Mouse (Mus musculus) G1E-ER4 (cell line): Measurements from ENCODE around the gene Arhgap40. TPM values are rescaled to one million over a fixed set of nuclear protein-coding genes. Genes with fewer than 3 reads are reported as not detected.

Experiments
- GATA1 ChIP-seq: IDR thresholded peaks from one replicate; pipeline ENCODE4 v1.8.0; 2012; ENCODE audit warnings: low read length, inconsistent platforms
- polyA plus RNA-seq: library from polyadenylated mRNA; stranded (reverse); fragments of >175 nt; gene quantifications from 2 replicates; pipeline ENCODE4 v1.2.3, GENCODE M21; 2012

The Arhgap40 gene
- polyA plus RNA-seq: not detected in 2 replicates

DNA sequence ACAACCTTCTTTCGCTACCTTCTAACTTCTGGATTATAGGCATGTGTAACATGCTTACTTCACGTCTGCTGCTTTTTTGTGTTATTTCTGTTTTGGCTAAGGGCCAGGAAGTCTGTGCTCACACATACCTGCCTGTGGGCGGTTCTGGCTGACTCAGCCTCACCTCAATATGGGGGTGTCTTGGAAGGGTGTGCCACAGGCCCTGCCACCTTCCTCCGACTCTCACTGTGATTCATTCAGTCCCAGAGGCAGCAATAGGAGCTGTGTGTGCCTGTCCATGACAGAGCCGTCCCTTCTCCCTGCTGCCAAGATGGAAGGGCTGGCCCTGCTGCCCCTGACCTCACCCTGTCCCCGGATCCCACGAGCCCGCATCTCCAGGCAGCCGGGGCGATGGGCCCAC lies at the start of gene Arhgap40:
Arhgap40 (plus strand) TSS at position 269 of the 400 bp plus-strand sequence.
- TF ChIP-seq GATA1: no peak

DNA sequence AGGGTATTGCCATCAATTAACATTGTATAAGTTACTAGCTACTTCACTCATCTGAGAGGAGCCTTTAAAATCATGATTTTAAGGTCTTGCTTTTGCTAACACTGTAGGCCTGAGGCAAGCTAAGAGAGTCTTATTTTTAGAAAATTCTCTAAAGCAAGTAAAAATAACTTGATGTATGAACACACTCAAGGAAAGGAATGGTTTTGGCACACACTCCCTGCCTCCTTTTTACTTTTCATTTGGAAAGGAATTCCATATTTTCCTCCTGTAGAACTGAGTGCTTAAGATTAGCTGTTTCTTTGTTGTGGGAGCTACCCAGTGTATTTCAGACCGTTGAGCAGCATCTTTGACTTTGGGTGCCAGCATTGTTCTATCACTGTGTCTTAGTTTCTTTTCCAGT lies 38.4 kb upstream of the Arhgap40 start:
- TF ChIP-seq GATA1: no peak

DNA sequence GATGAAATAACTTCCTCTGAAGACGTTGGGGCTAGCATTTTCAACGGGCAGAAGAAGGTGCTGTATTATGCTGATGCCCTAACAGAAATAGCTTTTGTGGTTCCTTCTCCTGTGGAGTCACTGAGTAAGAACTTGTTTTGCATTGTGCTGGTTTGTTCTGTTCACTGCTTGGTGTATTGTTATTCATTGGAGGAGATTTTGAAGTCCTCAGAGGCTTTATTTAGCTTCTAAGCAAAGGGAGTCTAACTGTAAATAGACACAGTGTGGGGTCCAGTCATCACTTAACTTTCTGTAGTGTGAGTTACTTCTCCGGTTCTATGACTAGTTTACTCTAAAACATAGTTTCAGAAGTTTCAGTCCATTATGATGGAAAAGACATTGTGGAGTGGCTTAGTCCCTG lies 35.0 kb upstream of the Arhgap40 start:
- no peak for TF ChIP-seq GATA1

DNA sequence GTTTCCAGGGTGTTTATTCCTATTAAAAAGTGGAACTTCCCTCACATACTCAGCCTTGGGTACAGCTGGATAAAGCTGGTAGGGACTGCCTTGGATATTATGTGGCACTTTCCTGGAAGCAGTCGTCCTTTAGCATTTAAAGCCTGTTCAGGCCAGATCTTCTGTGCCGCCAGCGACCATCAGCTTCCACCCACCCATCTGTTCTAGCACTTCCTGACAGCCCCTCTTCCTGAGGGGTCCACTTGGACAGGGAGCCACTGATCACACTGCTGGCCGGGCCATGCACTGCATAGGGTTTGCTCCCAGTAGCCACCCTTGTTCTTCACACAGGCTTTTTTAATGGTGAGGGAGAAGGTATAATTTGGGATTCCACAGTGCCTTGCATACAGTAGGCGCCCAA lies 14.1 kb upstream of the Arhgap40 start:
- no peak for TF ChIP-seq GATA1

DNA sequence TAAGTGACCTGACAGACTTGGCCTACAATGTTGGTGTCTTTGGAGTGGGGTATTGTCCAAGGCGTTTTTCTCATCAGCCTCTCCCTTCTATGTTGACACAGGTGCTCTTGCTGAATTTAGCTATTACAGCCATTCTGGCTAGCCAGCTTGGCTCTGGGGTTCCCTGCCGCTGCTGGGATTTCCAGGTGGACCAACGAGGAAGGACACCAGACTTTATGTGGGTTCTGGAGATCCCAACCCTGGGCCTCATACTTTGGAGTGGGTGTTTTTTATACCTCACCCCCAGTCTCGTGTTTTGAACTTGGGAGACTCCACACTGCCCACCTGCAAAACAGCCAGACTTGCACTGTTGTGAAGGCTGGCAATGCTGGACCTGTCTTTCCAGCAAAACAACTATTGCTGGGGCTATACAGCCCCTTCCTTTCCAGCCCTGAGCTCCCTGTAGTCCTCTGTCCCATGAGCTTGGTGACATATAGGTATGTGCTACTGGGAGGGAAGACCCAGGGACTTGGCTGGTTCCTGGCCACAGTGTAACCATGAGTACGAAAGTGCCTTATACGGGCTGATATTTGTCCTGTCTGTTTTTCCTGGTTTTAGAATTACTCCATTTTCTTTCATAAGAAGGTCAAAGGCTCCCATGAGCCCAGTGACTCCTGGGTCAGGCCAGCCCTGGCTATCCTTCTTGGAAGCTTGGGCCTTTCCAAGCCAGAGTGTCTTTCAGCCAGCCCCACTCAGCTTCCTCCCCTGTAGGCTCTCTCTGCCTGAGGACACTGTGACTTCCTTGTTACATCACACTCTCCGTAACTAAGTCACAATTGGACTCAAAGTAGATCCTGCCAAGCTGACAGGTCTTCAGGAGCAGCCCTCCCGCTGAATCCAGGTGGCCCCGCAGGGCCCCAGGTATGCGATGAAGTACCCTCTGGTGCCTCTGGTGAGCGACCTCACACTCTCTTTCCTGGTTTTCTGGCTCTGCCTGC lies 10.5 kb upstream of the Arhgap40 start, which contains the start of gene Adig:
Adig (plus strand) TSS at position 777 of the 977 bp plus-strand sequence.
- TF ChIP-seq GATA1: no peak

DNA sequence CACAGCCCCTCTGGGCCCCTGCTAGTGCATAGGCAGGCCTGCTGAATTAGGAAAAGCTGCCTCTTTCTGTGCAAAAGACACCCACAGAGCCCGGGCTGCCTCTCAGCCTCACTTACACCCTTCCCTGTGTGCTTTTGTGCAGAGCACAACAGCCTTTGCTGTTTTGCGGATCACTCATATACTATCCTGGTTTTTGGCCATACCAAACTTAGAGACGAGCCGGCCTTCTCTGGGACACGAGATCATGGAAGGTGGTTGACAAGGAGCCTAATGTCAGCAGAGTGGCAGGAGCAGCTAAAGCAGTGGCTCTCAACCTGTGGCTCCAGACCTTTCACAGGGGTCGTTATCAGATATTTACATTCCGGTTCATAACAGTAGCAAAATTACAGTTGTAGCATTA lies 9.4 kb upstream of the Arhgap40 start:
- TF ChIP-seq GATA1: no peak

DNA sequence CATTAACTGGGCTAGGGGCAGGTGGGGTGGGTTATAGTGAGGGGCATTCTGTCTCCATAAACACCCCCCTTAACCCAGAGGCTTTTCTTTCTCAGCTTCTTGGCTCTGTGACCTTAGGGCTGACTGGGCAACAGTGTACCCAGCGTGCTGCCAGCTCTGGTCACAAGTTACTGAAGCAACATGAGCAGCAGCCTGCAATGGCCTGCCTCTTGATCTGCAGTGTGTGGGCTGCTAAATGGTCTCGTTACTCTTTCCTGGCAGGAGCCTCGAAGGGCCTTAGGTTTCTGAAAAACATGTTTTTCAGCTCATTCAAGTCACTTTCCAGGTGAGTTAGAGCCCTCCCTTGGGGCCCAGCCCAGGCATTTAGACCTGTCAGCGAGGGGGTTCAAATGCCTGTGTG lies 8.9 kb upstream of the Arhgap40 start:
- TF ChIP-seq GATA1: no peak

DNA sequence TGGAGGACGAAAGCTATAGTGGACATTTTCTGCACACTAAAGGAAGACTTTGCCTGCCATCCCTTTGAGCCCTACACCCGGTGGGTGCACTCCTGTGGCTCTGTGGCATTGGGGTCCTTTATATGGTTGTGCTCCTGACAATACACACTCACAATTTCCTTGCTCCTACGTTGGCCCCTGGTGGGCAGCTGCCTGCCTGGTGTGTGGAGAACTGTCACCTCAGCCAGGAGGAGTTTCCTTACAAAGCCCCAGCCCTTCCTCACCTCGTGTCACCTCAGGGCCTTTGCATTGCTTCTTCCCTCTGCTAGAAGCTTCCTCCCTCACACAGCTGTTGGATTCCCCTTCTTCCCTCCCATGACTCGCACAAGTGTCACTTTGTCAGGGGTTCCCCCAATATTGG lies 6.1 kb upstream of the Arhgap40 start:
- no peak for TF ChIP-seq GATA1

DNA sequence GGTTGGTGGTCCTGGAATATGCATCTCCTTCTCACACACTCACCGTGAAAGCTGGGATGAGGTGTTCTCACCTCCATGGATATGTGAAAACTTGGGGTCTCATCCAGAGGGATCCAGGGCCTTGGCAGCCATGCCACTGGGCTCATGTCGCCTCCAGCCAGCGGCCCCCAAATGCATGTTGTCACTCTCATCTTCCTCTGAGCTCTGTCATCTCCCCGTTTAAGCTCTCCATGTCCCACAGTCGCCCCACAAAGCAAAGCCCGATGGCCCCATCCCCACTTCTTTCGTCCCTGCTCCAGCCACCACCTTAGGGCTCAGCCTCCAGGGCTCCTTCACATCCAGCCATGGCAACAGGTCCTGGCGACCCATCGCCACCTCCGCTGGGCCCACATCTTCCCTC lies 5.5 kb upstream of the Arhgap40 start:
- TF ChIP-seq GATA1: no peak

DNA sequence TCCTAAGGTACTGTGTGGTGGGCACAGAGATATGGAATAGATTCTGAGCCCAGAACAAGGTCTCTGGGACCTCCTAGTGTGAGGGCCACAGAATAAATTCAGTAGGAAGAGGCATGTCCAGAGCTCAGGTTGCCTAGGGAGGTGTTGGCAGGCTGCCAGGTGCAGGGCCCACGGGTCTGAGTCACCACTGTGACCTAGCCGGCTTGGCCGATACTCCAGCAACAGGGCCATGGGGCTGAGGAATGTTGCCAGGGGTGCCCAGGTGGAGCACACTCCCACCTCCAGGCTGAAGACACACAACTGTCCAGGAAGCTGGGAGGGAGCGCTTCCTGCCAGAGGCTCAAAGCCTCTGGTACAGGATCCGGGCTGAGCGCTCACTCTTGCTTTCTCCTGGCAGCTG lies 1.9 kb upstream of the Arhgap40 start:
- TF ChIP-seq GATA1: no peak

DNA sequence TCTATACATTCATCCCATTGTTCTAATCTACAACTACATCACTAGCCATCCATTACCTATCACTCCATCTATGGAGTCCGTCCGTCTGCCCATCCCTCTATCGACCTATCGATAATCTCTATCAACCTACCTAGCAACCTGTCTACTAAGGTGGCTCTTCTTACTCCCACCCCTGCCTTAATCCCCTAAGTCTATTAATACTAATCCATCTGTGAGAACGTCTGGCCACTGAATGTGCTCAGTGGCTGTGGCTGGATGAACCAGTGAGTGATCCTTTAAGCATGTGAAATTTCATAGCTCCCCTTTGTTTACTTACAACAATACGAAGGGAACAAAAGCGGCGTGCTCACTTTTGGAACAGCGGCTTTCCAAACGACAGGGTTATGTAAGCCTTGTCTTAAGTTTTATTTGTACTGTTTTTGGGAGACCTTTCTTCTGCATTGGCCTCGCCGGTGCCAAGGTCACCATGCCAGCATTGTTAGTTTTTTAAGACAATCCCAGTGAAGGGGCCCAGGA lies 1.3 kb downstream of the Arhgap40 start:
- no peak for TF ChIP-seq GATA1

DNA sequence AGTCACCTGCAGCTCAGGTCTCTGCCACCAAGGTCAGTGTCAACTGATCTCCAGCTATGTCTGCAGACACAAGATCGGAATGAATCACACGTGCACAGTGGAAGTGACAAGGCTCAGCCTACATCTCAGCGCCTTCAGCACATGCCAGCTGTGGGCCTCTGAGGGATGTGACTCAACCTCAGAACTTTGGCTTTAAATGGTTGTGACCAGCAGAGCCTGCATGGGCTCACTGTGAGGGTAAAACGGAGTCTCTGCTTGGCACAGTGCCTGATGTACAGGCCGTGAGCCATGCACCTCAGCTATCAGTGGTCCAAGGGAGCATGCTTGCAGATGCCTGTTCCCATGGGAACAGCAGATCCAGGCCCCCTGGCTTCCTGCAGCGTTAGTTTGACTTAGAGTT lies 6.0 kb downstream of the Arhgap40 start:
- no peak for TF ChIP-seq GATA1

DNA sequence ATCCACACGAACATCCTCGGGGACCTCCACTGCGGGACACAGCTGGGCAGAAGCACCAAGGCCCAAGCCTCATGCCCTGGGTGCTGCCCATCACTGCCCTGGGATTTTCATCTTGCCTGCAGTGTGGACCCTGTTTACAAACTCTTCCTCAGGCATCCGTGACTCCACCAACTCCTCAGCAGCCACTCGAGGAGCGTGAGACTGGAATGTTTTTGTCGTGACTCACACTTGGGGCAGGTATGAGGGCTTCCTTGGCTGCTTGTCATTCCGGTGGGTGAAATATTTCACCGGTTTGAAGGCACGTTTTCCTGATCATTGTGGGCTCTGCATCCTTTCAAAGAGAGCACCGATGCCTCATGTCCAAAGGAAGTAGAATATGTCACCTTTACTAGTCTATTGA lies 6.5 kb downstream of the Arhgap40 start:
- no peak for TF ChIP-seq GATA1

DNA sequence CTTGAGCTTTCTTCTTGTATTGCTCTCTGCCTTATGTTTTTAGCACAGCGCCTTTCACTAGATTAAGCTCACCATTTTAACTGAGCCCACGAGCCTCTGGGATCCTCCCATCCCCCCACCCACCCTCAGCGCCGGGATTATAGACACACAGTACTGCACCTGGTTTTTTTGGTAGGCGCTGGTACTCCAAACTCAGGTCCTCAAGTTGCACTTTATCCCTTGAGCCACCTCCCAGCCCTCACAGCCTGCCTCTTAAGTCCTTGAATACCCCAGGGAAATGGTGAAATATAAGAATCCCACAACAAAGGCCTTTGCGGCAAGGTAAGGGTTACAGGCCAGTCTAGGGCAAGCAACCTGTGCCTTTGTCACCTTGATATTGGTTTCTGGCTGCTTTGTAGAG lies 7.2 kb downstream of the Arhgap40 start:
- TF ChIP-seq GATA1: no peak

DNA sequence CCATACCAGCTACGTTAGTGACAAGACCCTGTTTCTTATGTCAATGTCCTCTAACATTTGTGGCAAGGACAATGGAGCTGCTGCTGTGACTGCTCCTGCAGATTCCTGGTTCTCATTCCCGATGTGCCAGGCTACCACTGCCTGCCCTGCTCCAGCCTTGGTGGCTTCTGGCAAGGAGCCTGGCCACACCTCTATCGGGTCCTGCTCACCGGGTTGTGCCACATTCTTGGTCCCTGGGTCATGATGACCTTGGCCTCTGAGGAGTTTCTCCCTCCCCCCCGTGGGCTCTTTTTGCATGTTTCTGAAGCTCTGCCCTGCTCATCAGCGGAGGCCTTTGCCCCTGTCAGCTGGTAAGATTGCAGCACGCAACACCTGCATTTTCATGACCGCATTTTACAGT lies 10.5 kb downstream of the Arhgap40 start:
- no peak for TF ChIP-seq GATA1

DNA sequence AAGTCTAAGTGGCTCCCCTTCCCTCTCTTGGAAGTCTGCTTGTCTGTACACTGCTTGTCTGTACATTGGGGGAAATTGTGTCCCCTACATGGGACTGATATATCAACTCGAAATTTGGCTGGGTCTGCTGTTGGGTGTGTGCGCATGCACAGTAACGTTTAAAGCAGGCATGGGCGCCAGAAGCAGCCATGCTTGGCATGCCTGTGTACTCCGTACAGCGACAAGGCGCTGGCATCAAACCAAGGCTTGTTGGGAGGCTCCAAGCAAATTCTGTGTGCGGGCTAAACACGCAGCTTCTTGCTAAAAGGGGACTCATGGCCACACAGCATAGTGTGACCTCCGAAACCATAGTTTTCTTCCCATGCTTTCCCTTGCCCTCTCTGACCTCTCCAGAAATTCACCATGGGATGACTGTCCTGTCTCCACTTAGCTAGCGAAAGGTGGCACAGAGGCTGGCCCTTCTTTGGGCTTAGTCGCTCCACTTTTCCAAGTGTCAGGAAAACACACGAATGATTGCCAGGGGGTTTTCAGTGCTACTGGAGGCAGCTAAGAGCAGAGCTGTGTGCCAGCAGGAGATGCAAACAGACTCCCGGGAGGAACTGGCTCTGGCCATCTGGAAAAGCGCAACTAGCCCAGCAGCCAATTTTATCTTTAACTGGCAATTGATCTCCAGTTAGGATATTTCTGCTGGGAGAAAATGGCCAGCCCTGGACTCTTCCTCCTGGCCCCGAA lies 11.7 kb downstream of the Arhgap40 start:
- TF ChIP-seq GATA1: no peak
